Mouse (Mus musculus) heart, adult 2 months (tissue): ENCODE data around the gene Spsb2.

Experiments
- CTCF ChIP-seq: fragments of 200-600 bp; IDR thresholded peaks from 2 replicates; pipeline ENCODE4 v1.8.1; 2022; ENCODE audit warnings: antibody characterized with exemption, mild to moderate bottlenecking, moderate library complexity
- EP300 ChIP-seq: fragments of 200-500 bp; IDR thresholded peaks from 2 replicates; pipeline ENCODE4 v1.6.1; 2011; ENCODE audit warnings: low read depth, low read length, control low read depth; ENCODE audit not compliant: insufficient read depth

GRCm38 (mm10) chr6:124839805-124840204 is 31.3 kb downstream of the Spsb2 start:
- TF ChIP-seq EP300 = no peak
- no peak for TF ChIP-seq CTCF
